Mouse (Mus musculus) lung, postnatal 4 days (tissue): ENCODE measurements around the gene Stra6l.

Source experiments
- DNase-seq, 2 experiments: peaks; one replicate each; pipeline ENCODE4 v3.0.0; 2021

Stra6l gene

DNA sequence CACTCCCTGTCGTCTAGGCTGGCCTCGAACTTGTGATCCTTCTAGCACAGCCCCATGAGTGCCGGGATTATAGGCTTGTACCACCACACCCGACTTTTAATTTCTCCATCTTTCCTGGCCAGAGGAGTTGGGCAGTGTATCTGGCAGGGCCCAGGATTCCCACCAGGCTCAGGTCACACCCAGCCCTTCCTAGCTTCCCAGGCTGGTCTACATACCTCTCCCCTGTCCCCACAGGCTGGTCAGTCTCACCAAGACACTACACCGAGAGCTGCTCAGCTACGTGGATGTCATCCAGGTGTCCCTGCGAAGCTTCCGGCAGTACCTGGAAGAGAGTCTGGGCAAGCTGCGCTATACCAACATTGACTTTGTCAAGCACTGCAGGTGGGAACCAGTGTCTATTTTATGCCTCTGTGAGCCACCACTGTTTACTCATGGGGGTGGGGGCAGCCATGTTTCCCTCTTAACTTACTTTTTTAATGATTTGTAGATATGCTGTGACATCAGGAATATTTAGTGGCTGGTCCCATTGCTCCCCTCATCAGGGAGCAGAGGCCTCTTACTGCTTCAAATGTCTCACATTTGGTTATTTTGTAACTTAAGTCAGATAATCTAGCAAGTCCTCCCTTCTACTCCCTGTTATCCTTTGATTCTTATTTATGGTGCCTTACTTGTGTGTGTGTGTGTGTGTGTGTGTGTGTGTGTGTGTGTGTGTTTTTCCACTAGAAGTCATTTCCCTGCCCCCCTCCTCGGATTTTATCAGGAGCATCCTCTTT lies 73.4 kb downstream of the Stra6l start:
- DNase-seq: no peak

DNA sequence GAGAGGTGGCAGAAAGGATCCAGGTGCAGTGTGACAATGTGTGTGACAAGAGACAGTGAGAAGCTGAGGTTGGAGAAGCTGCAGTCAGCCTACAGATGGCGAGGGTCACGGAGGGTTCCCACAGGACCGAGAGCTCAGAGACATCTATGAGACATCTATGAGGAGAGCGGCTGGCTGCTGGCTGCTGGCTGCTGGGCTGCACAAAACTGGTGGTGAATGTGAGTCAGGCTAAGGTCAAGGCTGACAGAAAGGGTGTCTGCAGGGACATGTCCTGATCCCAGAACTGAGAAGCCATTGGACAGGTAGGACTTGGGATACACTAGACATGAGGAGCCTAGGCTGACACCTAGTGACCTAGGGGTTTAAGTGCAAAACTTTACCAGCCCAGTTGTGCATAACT lies 75.5 kb downstream of the Stra6l start:
- no peak for DNase-seq

DNA sequence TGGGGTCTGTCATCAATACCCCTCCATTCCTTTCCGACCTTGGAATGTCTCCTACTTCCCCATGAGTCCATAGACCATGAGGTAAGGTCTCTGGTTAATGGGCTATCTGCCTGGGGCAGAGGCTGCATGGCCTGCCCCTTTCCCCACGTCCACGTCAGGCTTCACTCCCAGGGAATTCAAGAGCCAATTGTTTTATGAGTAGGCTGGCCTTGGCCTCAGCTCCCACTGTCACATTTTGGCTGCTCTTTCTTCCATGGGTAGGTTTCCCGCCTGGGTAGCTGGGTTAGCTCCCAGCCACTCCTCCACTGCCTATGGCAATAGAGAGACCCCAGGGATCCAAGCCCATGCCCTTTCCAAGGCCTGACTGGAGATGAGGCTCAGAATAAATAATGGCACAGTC lies 80.1 kb downstream of the Stra6l start:
- no peak for DNase-seq
